Mouse (Mus musculus) 416B (cell line): ENCODE data around the gene Iqcd.

Experiments used
- DNase-seq: peaks from one replicate; pipeline ENCODE4 v3.0.0; 2011; ENCODE audit warnings: low read depth

Iqcd gene

DNA sequence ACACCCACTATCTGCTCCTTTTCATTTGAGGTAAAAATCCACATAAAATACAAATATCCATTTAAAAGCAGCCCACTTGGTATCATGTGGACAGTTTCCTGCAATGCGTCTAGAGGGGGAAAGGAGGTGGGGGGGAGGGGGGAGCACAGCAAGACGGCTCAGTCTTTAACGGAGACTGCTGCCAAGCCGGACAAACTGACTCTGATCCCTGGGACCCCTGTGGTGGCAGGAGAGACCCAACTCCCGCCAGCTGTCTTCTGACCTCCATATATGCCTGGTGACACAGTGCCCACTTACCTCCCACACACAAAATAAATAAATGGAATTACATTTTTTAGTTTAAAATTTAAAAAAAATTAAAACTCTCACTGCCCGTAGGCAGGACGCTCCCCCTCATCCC lies 14.7 kb downstream of the Iqcd start:
- DNase-seq = no peak

DNA sequence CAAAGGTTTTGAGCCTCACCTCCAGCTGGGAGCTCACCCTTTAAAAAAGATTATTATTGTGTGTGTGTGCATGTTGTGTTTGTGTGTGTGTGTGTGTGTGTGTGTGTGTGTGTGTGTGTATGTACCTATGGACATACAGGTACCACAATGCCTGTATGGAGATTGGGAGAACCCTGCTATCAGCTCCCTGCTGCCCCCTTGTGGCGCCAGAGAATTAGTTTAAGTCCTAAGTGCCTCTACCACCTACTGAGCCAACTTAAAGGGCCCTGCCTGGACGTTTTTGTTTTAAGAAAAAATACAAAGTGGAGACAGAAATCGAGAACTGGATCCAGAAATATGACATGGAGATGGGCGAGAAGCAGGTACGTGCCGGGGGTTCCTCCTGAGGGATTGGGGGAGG lies 16.0 kb downstream of the Iqcd start:
- peak; percentile 87 for DNase-seq

DNA sequence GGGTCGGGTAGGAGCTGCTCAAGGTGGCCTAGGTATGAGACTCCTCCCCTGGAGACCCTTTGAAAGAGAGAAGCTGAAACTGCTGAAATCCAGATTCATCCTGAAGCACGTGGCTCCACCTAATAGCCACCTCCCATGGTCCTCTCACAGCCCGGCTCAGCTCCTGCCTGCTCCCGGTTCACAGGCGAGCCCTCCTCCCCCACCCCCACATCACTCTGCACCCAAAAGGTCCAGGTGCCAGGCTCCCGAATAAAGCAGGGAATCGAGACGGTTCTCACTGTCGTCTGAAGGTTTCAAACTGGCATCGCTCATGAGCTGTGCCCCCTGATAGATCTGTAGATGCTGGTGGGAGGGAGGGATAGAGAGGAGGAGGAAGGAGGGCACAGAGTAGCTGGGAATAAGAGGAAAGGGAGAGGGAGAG lies 16.4 kb downstream of the Iqcd start:
- DNase-seq = no peak

DNA sequence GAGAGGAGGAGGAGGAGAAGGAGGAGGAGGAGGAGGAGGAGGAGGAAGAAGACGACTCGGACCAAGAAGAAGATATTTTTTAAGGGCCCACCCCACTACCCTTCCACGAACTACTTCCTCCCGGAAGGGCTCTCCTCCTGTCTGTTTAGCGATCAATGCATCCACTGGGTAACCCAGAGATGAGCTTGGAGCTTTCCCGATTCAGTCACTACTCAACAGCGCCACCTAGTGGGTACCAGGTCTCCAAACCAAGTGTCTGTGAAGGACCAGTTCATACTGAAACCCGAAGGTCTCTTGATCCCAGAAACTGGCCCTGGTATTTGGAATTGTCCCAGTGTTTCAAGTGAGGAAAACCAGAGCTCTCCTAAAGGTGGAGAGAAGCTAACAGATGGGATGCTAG lies 16.9 kb downstream of the Iqcd start:
- DNase-seq = peak; percentile 94

DNA sequence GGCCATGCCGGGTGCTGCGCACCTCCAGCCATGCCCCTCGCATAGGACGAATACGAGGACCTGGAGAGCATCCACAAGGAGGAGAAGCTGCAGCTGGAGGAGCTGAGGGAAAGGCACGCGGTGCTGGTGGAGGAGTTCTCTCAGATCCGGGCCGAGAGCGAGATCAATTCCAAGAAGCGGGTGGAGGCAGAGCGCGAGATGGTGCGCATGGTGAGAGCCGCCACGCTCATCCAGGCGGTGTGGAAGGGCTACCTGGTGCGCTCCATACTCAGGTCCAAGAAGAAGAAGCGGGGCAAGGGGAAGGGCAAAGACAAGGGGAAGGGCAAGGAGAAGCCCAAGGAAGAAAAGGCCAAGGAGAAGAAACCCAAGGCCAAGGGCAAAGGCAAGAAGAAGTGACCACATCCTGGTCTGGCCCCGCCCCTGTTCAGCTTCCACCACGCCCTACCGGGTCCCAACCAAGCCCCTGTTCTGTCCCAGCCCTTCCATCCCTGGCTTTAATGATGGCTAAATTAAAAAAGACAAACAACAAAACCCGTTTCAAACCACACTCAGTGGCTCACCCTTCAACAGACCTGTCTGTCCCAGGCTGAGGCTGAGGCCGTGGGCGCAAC lies 17.9 kb downstream of the Iqcd start:
- DNase-seq = no peak

DNA sequence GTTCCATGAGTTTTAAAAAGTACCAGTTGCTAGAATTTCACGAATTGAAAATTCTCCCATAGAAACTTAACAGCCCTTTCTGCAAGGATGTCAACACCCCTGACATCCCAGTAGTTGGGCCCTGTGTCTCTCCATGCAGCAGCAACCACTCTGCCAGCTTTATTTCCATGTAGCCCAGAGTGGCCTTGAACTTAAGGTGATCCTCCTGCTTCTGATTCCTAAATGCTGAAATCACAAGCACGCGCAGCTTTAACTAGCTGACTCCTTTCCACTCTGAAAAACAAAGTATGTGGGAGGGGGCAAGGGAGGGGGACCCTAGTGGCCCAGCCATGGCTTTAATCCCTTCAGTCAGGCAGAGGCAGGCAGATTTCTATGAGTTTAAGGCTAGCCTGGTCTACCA lies 18.5 kb downstream of the Iqcd start:
- DNase-seq = no peak

DNA sequence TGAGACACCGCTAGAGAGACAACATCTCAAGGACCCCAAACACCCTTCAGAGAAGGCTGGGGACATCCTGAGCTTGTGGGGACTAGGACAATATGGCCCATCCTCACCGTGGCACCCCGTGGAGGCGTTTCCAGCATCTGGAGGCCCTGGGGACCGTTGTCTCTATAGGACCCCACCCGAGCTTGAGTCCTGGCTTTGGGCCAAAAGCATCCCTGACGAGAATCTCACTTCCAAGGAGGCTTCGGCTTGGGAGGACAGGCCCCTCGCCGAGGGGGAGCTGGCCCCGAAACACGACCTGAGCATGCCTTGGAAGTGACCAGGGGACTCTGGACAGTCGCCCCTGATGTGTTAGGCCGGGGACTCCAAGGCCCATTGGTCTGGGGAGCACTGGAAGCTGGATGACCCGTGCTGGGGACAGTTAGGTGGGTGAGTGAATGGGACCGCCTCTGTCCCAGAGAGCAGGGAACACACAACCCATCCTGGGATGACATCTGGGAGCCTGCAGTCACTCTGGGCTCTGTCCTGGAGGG lies 20.5 kb downstream of the Iqcd start:
- no peak for DNase-seq

DNA sequence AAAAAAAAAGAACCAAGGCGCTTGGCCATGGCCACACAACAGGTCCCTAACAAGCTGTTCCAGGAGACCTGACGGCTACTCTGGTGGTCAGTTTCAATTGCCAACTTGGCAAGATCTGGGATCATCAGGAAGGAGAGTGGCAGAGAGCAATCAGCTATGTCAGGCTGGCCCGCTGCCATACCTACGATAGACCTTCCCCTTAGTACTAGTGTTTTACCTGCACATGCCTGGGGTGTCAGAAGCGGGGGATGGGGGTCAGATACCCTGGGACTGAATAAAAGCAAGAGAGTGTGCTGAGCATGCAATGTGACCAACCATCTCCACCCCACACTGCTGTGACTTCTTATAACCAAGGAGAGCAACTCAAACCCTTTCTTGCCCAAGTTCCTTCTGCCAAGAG lies 22.1 kb downstream of the Iqcd start:
- no peak for DNase-seq

DNA sequence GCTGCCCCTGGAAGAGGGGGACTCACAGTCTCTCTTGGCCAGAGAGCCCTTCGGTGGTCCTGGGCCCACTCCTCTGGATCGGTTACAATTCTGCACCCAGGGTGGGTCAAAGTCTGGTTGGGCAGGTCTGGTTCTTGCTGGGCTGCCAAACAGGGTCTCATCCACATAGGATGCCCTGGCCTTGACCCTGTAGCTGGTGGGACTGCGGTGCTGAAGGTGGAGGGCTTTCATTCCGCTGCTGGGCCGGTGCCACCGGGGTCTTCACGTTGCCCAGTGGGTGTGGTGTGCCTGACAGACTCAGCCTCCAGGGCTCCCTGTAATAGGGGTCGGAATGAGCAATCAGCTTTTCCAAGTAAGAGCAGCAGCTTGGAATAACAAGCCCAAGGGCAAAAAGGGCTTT lies 22.6 kb downstream of the Iqcd start:
- DNase-seq = no peak

DNA sequence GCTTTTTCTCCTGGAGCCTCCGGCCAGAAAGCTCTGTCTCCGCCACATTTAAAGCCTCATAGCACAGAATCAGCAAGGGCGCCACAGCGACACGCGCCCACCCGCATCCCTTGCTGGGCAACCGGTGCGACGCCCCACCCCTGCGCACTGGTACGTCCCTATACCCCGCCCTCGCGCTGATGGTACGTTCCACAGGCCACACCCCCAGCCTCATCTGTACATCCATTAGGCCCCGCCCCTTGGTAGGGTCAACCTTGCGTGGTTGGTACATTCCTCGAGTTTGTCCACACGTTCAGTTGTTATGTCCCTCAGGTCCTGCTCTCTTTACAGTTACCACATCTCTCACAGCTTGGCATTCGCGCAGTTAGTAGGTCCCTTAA lies 23.6 kb downstream of the Iqcd start, which contains the start of the genes Rita1 and Ddx54:
Gene Rita1 (minus strand): TSS at position 148 of the 380 bp plus-strand sequence.
Gene Ddx54 (plus strand): TSS at position 298 of the 380 bp plus-strand sequence.
- peak; percentile 98 for DNase-seq

DNA sequence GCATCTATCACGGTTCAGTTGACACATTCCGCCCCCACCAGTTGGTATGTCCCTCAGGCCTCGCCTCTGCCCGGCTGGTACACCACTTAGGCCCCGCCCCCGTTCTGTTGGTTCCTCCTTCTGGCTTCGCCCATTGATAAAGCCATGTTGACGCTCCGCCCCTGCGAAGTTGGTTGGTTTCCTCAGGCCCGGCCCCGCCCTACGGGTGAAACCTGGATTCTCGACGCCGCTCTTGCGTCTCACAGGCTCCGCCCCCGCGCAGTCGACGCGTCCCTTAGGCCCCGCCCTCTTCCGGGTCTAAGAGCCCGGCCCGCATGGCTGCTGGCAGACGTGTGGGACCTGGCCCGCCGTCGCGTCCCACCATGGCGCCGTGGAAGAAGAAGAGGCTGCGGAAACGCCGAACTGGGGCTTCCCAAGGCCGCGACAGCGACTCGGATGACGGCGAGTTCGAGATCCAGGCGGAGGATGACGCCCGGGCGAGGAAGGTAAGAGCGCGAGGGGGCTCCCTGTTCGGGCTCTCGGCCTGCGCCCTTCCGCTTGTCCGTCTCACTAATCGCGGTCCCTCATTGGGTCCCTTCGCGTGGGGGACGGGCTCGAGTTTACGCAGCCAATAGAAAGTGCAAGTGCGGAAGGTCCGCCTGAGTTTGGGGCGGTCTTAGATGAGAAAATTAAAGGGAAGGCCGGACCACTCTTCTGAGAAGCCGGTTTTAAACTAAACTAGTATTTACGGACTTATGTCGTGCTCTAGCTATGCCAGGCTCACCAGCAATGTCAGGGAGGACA lies 24.2 kb downstream of the Iqcd start:
- peak; percentile 100 for DNase-seq

DNA sequence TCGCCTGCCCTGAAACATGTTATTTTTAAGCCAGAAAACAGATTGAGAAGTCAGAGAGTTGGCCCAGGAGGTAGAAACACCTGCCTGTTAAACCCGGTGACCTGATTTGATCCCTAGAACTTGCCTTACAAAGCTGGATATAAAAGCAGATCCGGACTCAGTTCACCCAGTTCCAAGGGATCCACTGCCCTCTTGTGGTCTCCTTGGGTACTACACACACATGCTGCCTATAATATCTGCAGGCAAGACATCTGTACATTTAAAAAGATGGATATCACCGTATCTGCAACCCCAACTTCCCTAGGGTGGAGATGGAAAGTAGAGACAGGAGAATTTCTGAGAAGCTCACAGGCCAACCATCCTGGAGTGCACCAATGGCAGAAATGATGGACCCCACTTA lies 27.1 kb downstream of the Iqcd start:
- peak; percentile 62 for DNase-seq

DNA sequence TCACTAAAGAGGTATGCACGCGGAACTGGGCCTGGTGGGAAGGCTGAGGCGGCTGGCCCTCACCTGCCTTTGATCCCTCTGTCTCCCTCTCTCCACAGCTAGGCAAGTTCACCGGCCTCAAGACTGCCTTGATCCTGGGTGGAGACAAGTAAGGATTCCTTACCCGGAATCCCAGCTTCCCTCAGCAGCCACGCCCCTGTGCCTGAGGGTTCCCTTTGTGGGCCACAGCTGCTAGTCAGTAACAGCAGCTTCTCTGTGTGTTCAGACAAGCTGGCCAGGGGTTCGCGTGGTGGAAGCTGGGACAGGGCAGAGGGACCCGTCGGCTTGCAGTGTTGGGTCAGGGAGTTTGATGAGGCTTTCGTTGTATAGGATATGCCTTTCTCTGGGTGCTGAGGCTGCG lies 30.0 kb downstream of the Iqcd start:
- DNase-seq = no peak

DNA sequence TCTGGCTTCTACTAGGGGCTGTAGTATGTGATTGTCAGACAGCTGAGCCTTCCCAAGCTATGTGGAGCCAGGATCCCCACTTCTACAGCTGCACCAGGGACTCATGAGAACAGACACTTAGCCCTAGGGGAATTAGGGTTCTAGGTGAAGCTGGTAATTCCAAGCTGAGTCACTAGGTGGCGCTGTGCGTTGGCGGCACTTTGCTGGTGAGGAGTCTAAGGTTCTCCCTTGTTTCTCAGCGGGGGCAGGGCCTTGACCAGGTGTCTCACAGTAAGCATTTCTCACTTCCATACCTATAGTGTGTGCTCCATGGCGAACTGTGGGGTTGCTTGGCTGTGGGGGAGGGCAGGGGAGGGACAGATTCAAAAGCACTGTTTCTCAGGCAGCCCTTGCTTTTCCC lies 30.4 kb downstream of the Iqcd start:
- peak; percentile 58 for DNase-seq

DNA sequence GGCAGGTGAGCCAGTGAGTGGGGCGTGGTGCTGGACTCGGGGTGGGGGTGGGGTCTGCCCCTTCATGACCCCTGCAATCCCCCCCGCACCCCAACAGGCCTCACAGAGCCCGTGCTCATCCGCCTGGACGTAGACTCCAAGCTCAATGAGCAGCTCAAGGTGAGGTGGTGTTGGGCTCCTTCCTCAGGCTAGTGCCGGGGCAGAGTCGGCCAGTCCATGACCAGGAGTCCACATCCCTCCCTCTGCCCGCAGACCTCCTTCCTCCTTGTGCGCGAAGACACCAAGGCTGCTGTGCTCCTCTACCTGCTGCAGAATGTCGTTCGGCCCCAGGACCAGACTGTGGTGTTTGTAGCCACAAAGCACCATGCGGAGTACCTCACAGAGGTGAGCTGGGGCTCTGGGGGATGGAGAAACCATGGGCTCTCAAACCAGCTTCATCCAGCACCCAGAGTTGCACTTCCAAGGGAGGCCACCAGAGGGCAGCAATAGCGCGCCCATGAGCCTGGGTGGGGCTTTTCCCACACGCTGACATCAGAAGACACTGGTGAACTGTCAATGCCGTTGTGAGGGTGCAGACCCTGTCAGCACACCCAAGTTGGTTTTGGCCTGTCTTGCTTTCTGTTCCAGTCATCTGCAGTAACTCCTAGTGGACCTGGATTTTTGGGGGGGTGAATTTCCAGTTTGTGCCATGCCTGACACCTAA lies 31.7 kb downstream of the Iqcd start:
- peak; percentile 70 for DNase-seq

DNA sequence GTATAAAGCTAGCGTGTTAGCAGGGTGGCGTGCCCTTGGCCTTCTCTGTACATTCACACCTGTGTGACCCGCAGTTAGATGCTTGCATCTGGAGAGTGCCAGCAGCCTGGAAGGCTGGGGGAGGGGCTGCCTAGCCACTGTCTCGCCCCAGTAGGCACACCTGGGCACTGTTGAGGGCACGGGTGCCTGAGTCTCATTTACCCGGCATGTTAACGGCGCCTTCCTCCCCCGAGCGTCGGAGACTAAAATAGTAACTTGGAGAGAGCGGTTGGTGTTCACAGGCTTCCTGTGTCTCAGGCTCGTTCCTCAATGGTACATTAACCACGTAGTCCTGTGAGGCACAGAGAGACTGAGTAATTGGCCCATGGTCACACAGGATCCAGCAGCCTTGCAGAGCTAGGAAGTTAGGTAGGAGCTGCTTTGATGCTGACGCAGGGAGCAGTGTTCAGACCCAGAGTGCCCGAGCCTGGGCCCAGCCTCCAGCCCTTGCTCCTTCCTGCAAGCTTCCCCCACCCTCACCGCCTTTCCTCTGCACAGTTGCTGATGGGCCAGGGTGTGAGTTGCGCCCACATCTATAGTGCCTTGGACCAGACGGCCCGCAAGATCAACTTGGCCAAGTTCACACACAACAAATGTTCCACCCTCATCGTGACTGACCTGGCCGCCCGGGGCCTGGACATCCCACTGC lies 32.4 kb downstream of the Iqcd start:
- DNase-seq = no peak

DNA sequence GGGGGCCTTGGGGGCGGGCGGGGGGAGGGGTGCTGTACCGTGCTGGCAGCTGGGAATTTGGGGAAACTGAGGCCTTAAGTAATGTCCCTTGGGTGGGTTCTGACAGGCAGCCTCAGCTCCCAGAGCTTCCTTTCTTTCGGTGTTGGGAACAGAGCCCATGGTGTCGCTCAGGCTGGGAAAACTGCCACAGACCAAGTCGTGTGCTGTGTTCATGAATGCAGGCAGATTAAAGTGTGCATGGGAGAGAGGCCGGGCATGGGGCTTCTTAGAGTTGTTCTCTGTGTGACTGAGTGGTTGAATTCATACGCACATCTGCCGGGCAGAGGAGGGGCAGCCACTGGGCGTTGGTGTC lies 33.0 kb downstream of the Iqcd start:
- no peak for DNase-seq

DNA sequence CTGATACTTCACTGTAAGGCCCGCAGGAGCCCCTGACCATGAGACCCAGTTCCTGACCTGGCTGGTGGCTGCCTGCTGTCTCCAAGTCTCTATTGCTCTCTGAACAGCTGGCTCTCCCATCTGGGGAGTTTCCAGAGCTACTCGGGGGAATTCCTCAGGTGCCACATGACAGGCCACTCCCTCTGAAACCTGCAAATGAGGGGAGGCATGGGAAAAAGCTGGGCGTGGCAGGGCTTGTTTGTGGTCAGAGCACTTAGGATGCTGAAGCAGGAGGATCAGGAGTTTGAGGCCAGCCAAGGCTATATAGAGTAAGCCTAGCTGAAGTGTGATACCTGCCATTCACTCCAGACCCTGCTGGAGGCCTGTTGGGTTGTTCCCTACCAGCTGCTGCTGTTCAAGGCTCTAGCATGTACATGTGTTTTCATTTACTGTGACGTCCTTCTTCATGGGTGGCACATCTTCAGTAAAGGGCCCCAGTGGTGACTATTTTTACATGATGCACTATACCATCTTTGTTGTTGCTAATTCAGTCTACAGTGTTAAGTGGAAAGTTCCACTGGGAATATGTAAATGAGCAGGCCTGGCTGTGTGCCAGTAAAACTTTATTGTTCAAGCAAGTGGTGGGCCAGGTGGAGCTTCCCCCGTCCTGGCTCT lies 33.5 kb downstream of the Iqcd start:
- no peak for DNase-seq

DNA sequence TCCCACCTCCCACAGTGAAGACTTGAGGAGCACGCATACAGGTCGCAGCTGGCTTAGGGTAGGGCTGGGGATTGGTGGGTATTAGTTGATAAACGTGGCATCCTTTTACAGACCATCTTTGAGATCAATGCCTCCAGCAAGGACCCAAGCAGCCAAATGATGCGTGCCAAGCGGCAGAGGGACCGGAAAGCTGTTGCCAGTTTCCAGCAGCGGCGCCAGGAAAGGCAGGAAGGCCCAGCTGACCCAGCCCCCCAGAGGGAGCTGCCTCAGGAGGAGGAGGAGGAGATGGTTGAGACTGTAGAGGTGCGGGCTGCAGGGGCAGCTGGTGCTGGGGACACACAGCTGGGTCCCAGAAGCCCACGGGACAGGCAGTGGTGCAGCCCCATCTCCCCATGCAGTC lies 35.6 kb downstream of the Iqcd start:
- no peak for DNase-seq

DNA sequence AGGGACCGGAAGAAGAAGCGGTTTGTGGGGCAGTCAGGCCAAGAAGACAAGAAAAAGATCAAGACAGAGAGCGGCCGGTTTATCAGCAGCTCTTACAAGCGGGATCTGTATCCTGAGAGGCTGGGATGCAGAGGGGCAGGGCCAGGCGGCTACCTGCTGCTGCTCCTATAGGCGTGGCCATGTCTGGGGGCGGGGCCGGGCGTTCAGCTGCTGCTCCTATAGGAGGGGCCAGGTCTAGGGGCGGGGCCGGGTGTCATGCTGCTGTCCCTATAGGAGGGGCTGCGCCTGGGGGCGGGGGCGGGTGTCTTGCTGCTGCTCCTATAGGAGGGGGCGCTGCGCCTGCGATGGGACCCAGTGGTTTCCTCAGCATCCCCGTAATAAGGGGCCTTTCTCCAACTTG lies 37.6 kb downstream of the Iqcd start:
- no peak for DNase-seq

DNA sequence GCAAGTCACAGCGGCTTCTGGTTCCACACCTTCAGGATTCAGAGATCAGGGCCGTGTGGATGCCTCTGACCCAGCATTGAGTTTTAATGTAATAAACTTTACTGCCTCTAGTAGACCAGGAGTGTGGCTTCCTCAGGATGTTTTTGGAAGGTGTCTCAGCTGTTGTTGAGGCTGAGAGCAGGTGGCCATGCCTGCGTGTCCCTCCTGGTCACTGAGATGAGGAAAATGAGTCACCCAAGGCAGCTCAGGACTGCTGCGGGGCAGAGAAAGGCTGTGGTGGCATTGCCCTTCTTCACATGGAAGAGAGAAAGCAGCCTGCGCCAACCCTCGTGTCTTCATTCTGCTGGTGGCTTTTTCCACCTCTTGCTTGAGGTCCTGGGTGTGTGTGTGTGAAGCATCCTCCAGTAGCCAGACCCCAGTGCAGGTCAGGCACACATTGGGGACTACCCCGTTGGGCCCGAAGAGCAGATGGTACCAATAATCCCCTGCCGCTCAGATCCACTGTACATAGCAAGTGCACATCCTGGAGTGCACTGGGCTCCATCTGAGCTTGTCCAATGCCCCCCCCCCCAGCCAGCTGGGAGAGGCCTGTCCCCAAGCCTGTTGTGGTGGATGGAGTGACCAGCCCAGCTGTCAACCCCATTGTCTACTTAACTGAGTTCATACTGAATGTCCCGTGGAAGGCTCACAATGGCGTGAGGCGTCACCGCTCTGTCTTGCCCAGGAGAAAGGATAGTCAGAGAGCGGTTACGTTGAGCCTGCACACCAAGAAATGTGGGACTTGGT lies 38.9 kb downstream of the Iqcd start:
- no peak for DNase-seq
